Mouse (Mus musculus): ENCODE measurements around the gene Cyp2r1.
"Not testable (repeated sequence)": the region's sequence is repeated elsewhere in the genome, so short reads cannot be mapped to it uniquely, and the experiment has no call there.

The Cyp2r1 gene

GRCm38 (mm10) chr7:114562531-114563241 is at the start of gene Cyp2r1:
Gene Cyp2r1 (minus strand): TSS chr7:114562972.
- peak; percentile 60 to 89 for DNase-seq (ENCODE audit: low spot score in 2 of 2)

GRCm38 (mm10) chr7:114594391-114594790 is 31.6 kb upstream of the Cyp2r1 start:
- DNase-seq (ENCODE audit: low spot score in 2 of 2): not testable (repeated sequence)

GRCm38 (mm10) chr7:114582441-114582840 is 19.7 kb upstream of the Cyp2r1 start:
- no peak for DNase-seq (ENCODE audit: low spot score in 2 of 2)

- DNase-seq (ENCODE audit: low spot score in 2 of 2): no peak
These were observed 18.4 kb upstream of the Cyp2r1 start for GRCm38 (mm10) chr7:114581200-114581599.

GRCm38 (mm10) chr7:114580426-114580825 is 17.7 kb upstream of the Cyp2r1 start:
- DNase-seq (ENCODE audit: low spot score in 2 of 2): peak in 1 of 2 experiments; percentile 57

- DNase-seq (ENCODE audit: low spot score in 2 of 2): no peak
These were observed 14.9 kb upstream of the Cyp2r1 start for GRCm38 (mm10) chr7:114577665-114578064.

- DNase-seq (ENCODE audit: low spot score in 2 of 2): no peak
These were observed 14.2 kb upstream of the Cyp2r1 start for GRCm38 (mm10) chr7:114576931-114577330.

- not testable (repeated sequence) for DNase-seq (ENCODE audit: low spot score in 2 of 2)
These were observed 11.1 kb upstream of the Cyp2r1 start for GRCm38 (mm10) chr7:114573866-114574265.

GRCm38 (mm10) chr7:114536179-114536578 is 26.6 kb downstream of the Cyp2r1 start:
- no peak for DNase-seq (ENCODE audit: low spot score in 2 of 2)

- no peak for DNase-seq (ENCODE audit: low spot score in 2 of 2)
These were observed 36.5 kb downstream of the Cyp2r1 start for GRCm38 (mm10) chr7:114526245-114526644.

- no peak for DNase-seq (ENCODE audit: low spot score in 2 of 2)
These were observed 42.6 kb downstream of the Cyp2r1 start for GRCm38 (mm10) chr7:114520122-114520521.

- DNase-seq (ENCODE audit: low spot score in 2 of 2): no peak
These were observed 53.9 kb downstream of the Cyp2r1 start for GRCm38 (mm10) chr7:114508879-114509278.
